Mouse (Mus musculus) neural tube, embryonic 12.5 days (tissue): ENCODE results near the gene Ccdc155. TPM values are rescaled to one million over a fixed set of nuclear protein-coding genes. Genes with fewer than 3 reads are reported as not detected.
A peak's percentile ranks its signal among the peaks of the same experiment; 100 is the strongest.
"Not testable (repeated sequence)": the region's sequence is repeated elsewhere in the genome, so short reads cannot be mapped to it uniquely, and the experiment has no call there.

Experiments
- ATAC-seq: fragments of 200-750 bp; cut with Nextera tagmentation; 2 replicates; pipeline ENCODE4 v1.8.0; 2017; ENCODE audit warnings: low read depth, mild to moderate bottlenecking, moderate TSS enrichment, moderate library complexity; ENCODE audit not compliant: low FRiP score
- H3K27ac ChIP-seq: fragments of 300-500 bp; sonication (generic); 2 replicates; pipeline ENCODE4 v1.5.1; 2016
- H3K27me3 ChIP-seq: fragments of 300-500 bp; sonication (generic); replicated peaks from 2 replicates; pipeline ENCODE4 v1.6.1; 2016; ENCODE audit warnings: mild to moderate bottlenecking
- H3K36me3 ChIP-seq: fragments of 300-500 bp; sonication (generic); 2 replicates; pipeline ENCODE4 v1.6.1; 2016; ENCODE audit warnings: mild to moderate bottlenecking
- H3K4me1 ChIP-seq: fragments of 300-500 bp; sonication (generic); 2 replicates; pipeline ENCODE4 v1.6.1; 2016
- H3K4me2 ChIP-seq: fragments of 300-500 bp; sonication (generic); replicated peaks from 2 replicates; pipeline ENCODE4 v1.6.1; 2016; ENCODE audit warnings: mild to moderate bottlenecking
- H3K4me3 ChIP-seq: fragments of 300-500 bp; sonication (generic); 2 replicates; pipeline ENCODE4 v1.5.1; 2016
- H3K9ac ChIP-seq: fragments of 300-500 bp; sonication (generic); 2 replicates; pipeline ENCODE4 v1.6.1; 2016; ENCODE audit warnings: mild to moderate bottlenecking
- H3K9me3 ChIP-seq: fragments of 300-500 bp; sonication (generic); 2 replicates; pipeline ENCODE4 v1.6.1; 2016; ENCODE audit warnings: mild to moderate bottlenecking
- WGBS: fragments of 180-500 bp; shearing (Covaris S2); methylation state at CpG from one replicate; pipeline ENCODE4 v1.1.7; 2016; 5-methylcytosine and 5-hydroxymethylcytosine counted together
- polyA plus RNA-seq: library from polyadenylated mRNA; unstranded; fragments of >200 nt; fragmentation: Nextera tagmentation; extraction: Ambion mirVana; gene quantifications from 2 replicates; pipeline ENCODE4 v1.2.1, GENCODE M21; 2016

Ccdc155 gene
- polyA plus RNA-seq, 1 experiment from 2014 or later: 0.74 TPM

DNA sequence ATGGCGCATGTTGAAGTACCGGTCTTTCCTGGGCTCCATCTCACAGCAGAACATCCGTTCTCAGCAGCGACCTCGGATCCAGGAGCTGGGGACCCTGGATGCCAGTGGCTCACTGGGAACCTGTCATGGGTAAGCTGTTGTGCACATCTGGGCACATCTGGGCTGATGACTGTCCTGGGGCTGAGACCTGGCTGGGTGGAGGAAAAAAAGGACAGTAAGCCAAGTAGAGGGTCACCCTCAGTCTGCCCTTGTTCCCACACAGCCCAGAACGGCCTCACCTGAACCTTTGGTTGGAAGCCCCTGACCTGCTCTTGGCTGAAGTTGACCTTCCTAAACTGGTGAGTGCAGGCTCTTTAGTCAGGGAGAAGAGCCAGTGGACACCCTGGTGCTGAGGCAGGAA, 45.7 kb downstream of the Ccdc155 start:
- Histone ChIP-seq H3K4me1 (peaks cover 15% of the 10 kb centered on the region), H3K4me2 (no peak overlapping the region), H3K27me3 (peaks cover 17% of the 10 kb centered on the region), H3K27ac (no peak overlapping the region), H3K4me3 (no peak overlapping the region), H3K9me3 (no peaks in the 10 kb centered on the region), H3K36me3 (peaks cover 35% of the 10 kb centered on the region), H3K9ac (no peak overlapping the region)
- ATAC-seq: no peak
- 96% methylated on average over 6 of the region's 6 CpGs for WGBS

DNA sequence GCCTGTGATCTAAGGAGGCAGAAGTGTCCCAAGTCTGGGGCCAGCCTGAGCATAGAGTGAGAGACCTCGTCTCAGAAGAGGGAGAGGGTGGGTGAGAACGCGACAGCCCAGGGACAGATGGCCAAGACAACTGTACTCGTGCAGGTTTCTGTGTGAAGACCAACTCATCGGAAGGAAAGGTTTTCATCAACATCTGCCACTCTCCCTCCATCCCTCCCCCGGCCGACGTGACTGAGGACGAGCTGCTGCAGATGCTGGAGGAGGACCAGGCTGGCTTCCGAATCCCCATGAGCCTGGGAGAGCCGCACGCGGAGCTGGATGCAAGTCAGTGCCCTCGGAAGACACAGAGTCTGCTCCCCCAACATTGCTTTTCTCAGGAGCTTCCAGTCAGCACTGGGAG, 47.2 kb downstream of the Ccdc155 start:
- Histone ChIP-seq H3K27me3 (peaks cover 2% of the 10 kb centered on the region), H3K4me3 (no peak overlapping the region), H3K9ac (no peak overlapping the region), H3K4me1 (peaks cover 14% of the 10 kb centered on the region), H3K27ac (no peak overlapping the region), H3K36me3 (peaks cover 35% of the 10 kb centered on the region), H3K9me3 (no peaks in the 10 kb centered on the region), H3K4me2 (no peak overlapping the region)
- ATAC-seq: no peak
- 86% methylated on average over 14 of the region's 14 CpGs for WGBS

GRCm38 (mm10) chr7:45156206-45156605, 48.5 kb downstream of the Ccdc155 start:
- Histone ChIP-seq H3K4me1 (peaks cover 9% of the 10 kb centered on the region), H3K9ac (no peak overlapping the region), H3K36me3 (peaks cover 35% of the 10 kb centered on the region), H3K27ac (no peak overlapping the region), H3K4me2 (no peak overlapping the region), H3K27me3 (no peaks in the 10 kb centered on the region), H3K9me3 (no peaks in the 10 kb centered on the region), H3K4me3 (no peak overlapping the region)
- no peak for ATAC-seq
- WGBS: 96% methylated on average over 15 of the region's 15 CpGs

DNA sequence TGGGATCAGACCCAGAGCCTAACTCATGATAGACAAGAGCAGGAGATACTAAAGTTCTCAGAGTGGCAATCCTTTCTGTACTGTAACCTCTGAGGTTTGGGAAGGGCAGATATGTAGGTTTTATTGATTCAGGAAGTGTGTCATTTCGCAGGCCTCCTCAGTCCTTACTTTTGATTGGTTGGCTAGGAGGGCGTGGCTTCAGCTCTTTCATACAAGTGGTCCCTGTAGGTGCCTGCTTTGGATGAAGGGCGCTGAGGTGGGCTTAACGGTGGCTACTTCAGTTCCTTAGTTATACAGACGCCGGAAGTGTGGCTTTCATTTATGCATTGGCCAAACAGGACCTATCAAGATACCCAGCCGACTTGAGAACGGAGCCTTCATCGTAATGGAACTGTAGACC, 49.1 kb downstream of the Ccdc155 start:
- ATAC-seq: no peak
- Histone ChIP-seq H3K9me3 (no peaks in the 10 kb centered on the region), H3K36me3 (peaks cover 30% of the 10 kb centered on the region), H3K27ac (no peak overlapping the region), H3K4me3 (no peak overlapping the region), H3K4me1 (peaks cover 9% of the 10 kb centered on the region), H3K4me2 (peak overlapping the region; percentile 80), H3K9ac (no peak overlapping the region), H3K27me3 (no peaks in the 10 kb centered on the region)
- WGBS: 87% methylated on average over 9 of the region's 9 CpGs

GRCm38 (mm10) chr7:45154993-45155514, 49.6 kb downstream of the Ccdc155 start:
- Histone ChIP-seq H3K4me1 (peaks cover 9% of the 10 kb centered on the region), H3K9ac (no peak overlapping the region), H3K36me3 (peaks cover 25% of the 10 kb centered on the region), H3K27ac (no peak overlapping the region), H3K4me2 (peak overlapping the region; percentile 80), H3K4me3 (peak overlapping the region; percentile 63), H3K9me3 (no peaks in the 10 kb centered on the region), H3K27me3 (no peaks in the 10 kb centered on the region)
- ATAC-seq: peak; percentile 22
- WGBS: 80% methylated on average over 12 of the region's 12 CpGs

DNA sequence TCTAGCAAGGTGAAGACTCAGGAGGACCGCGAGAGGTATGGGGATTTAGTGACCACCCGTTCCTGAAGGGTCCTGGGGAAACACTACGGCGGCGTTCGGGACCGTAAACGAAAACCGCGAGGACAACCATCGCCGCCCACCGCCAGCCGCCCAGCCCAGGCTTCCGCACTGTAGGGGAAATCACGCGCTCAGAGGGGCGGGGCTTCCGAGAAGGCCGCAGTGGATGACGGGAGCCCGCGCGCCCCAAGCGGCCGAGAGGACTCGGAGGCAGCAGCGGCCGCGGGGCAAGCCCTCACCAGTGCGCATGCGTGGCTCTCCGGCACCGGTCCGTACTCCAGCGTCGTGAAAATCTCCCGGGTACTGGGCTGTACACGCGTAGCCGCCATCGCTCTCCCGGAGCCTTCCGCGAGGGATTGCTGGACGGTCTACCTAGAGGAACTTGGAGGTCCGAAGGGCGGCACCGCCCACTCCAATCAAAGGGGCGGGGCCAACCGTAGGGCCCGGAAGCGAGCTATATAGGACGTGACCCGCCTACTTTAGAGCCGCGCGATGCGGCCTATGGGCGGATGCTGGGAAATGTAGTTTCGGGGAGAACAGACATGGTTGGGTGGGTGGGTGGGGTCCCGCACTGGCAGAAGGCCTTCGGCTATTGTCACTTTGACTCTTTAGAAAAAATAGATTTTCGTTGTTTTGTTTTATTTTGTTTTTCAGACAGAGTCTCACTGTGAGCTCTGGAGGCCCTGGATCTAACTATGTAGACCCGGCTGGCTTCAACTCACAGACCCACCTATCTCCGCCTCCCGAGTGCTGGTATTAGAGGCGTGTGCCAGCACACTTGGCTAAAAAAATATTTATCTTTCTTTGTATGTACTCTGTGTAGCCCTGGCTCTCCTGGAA, 50.3 kb downstream of the Ccdc155 start, which contains the start of the genes Pih1d1 and Aldh16a1:
Gene Pih1d1, plus strand, starts transcription at position 208 of the 897 bp plus-strand sequence.
Gene Aldh16a1, minus strand, starts transcription at position 489 of the 897 bp plus-strand sequence.
- H3K4me3 ChIP-seq: peak within 1 kb of the TSS; percentile 63
- H3K9me3 ChIP-seq: no peaks in the 10 kb centered on the region
- peaks cover 18% of the 10 kb centered on the region for H3K36me3 ChIP-seq
- H3K4me2 ChIP-seq: peak within 1 kb of the TSS; percentile 80
- peak within 1 kb of the TSS; percentile 76 for H3K9ac ChIP-seq
- peak; percentile 97 for ATAC-seq
- no peaks in the 10 kb centered on the region for H3K27me3 ChIP-seq
- 6% methylated on average over 69 of the region's 69 CpGs for WGBS
- peaks cover 9% of the 10 kb centered on the region for H3K4me1 ChIP-seq
- peak within 1 kb of the TSS; percentile 77 for H3K27ac ChIP-seq

DNA sequence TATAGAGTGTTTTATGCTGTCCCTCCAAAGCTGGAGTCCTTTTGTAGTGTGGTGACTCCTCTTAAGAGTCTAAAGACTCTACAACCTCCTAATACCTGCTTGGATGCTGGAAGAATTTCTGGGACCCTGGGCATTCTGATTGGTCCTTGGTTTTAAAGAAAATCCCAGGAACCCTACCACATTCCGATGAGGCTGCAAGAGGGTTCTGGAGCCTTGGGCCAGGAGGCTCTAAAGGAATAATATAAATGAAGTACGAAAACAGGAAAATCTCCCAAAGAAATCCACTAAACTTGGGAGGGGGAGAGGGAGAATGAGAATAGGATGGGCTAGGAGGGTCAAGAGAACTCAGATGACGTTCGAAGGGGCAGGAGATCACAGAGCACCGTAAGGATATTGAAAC, 51.1 kb downstream of the Ccdc155 start:
- ATAC-seq: 0 out of 2 replicates have a peak, but pooled peaks have one; percentile 3

GRCm38 (mm10) chr7:45153052-45153451, 51.6 kb downstream of the Ccdc155 start:
- H3K9ac ChIP-seq, H3K9me3 ChIP-seq, H3K27ac ChIP-seq, H3K4me2 ChIP-seq, H3K4me1 ChIP-seq, ATAC-seq, H3K27me3 ChIP-seq, H3K36me3 ChIP-seq, H3K4me3 ChIP-seq: not testable (repeated sequence)
- 93% methylated on average over 2 of the region's 2 CpGs for WGBS

More for the DNA sequence above, 51.1 kb downstream of the Ccdc155 start:
- peaks cover 10% of the 10 kb centered on the region for H3K36me3 ChIP-seq
- H3K4me3 ChIP-seq: peak overlapping the region; percentile 63
- H3K4me1 ChIP-seq: peaks cover 9% of the 10 kb centered on the region
- peak overlapping the region; percentile 76 for H3K9ac ChIP-seq
- peak overlapping the region; percentile 80 for H3K4me2 ChIP-seq
- 3% methylated on average over 5 of the region's 5 CpGs for WGBS
- H3K27ac ChIP-seq: peak overlapping the region; percentile 77; the same call in 1 of the 2 replicates
- H3K27me3 ChIP-seq: no peaks in the 10 kb centered on the region
- H3K9me3 ChIP-seq: no peaks in the 10 kb centered on the region

DNA sequence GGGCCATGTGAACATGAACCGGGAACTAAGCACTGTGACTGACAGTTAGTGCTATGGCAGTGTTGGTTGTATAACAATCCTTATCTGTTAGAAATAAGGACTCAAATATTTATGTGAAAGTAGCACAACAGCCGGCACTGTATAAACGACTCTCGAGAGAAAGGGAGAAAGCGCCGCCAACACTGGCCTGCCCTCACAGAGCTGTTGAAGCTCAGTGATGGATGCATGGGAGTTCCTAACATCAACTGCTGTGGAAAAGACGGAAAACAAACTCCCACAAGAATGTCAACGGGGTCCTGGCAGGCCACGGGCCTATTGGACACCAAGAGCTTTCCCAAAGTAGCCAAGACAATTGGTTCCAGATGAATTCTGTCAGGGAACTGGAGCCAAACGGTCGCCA, 53.4 kb downstream of the Ccdc155 start:
- Histone ChIP-seq H3K9ac (no peak overlapping the region), H3K4me2 (no peak overlapping the region), H3K27ac (no peak overlapping the region), H3K4me1 (peaks cover 9% of the 10 kb centered on the region), H3K36me3 (peaks cover 14% of the 10 kb centered on the region; the same call in 1 of the 2 replicates), H3K27me3 (no peaks in the 10 kb centered on the region), H3K4me3 (no peak overlapping the region), H3K9me3 (no peaks in the 10 kb centered on the region)
- WGBS: 59% methylated on average over 11 of the region's 11 CpGs
- no peak for ATAC-seq

DNA sequence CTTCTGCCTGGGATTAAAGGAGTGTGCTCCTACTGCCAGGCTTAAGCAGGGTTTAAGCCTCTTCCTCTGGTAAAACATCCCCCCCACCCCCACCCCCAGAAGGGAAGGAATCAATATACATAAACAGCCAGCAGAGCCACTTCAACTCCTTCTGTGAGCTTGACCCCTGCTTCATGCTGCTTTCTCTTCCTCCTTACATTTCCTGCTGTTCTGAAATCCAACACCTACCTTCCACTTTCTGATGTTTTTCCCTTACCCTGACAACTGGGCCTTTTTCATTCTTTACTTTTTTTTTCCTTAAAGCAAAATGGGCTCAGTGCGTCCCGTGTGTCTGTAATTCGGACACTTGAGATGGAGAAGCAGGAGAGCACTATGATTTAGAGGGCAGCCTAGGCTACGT, 54.4 kb downstream of the Ccdc155 start:
- H3K4me2 ChIP-seq: no peak overlapping the region
- H3K4me3 ChIP-seq: no peak overlapping the region
- 74% methylated on average over 4 of the region's 4 CpGs for WGBS
- peaks cover 9% of the 10 kb centered on the region for H3K4me1 ChIP-seq
- H3K9ac ChIP-seq: no peak overlapping the region
- no peak for ATAC-seq
- H3K27me3 ChIP-seq: no peaks in the 10 kb centered on the region
- H3K27ac ChIP-seq: no peak overlapping the region
- peaks cover 21% of the 10 kb centered on the region for H3K36me3 ChIP-seq
- no peaks in the 10 kb centered on the region for H3K9me3 ChIP-seq

GRCm38 (mm10) chr7:45149545-45149944, 55.1 kb downstream of the Ccdc155 start:
- Histone ChIP-seq H3K27me3 (no peaks in the 10 kb centered on the region), H3K9me3 (no peaks in the 10 kb centered on the region), H3K4me1 (peaks cover 5% of the 10 kb centered on the region), H3K27ac (no peak overlapping the region), H3K9ac (no peak overlapping the region), H3K4me2 (no peak overlapping the region), H3K4me3 (no peak overlapping the region), H3K36me3 (peaks cover 28% of the 10 kb centered on the region)
- no peak for ATAC-seq
- 38% methylated on average over 6 of the region's 6 CpGs for WGBS

DNA sequence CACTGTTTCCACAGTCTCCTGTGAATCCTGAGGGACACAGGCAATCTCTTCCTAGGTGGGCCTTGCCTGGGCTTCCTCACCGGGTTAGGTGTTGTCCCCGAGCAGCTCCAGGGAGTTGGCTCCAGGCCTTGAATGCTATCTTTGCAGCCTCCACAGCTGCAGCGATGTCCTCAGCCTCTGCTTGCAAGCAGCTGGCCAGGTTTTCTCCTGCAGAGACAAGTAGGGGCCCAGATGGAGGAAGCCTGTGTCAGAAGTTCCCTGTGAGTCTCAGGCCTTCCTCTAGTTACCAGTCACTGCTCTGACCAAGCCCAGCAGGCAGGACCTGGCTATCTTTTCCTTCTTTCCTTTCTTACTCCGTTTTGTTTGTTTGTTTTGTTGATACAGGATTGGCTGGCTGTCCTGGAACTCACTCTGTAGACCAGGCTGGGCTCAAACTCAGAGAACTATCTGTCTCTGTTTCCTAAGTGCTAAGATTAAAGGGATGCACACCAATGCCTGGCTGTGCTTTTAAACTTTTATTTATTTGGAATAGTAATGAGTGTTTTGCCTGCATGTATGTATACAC, 56.1 kb downstream of the Ccdc155 start:
- WGBS: 73% methylated on average over 4 of the region's 4 CpGs
- Histone ChIP-seq H3K36me3 (peaks cover 35% of the 10 kb centered on the region), H3K9ac (no peak overlapping the region)

More for the DNA sequence above, 56.1 kb downstream of the Ccdc155 start:
- no peak overlapping the region for H3K4me2 ChIP-seq
- H3K4me1 ChIP-seq: peaks cover 3% of the 10 kb centered on the region
- no peak overlapping the region for H3K4me3 ChIP-seq
- no peak overlapping the region for H3K27ac ChIP-seq
- no peaks in the 10 kb centered on the region for H3K9me3 ChIP-seq
- no peak for ATAC-seq
- no peaks in the 10 kb centered on the region for H3K27me3 ChIP-seq
